Mouse (Mus musculus) lung, adult 2 months (tissue): ENCODE results near the gene Mat2a.

Experiments used
- CTCF ChIP-seq: fragments of 200-500 bp; IDR thresholded peaks from 2 replicates; pipeline ENCODE4 v1.5.1; 2011; ENCODE audit warnings: mild to moderate bottlenecking, low read length, control low read depth; ENCODE audit not compliant: insufficient read depth
- POLR2A ChIP-seq: fragments of 200-500 bp; IDR thresholded peaks from 2 replicates; pipeline ENCODE4 v1.6.1; 2011; ENCODE audit warnings: low read depth, mild to moderate bottlenecking, control low read depth, low read length, borderline replicate concordance; ENCODE audit errors: extremely low read depth

- TF ChIP-seq CTCF (no peak), POLR2A (no peak)
Observed at GRCm38 (mm10) chr6:72465361-72466157, 26.2 kb upstream of the Mat2a start.
